Mouse (Mus musculus): ENCODE measurements around the gene Ccdc149. TPM values are rescaled to one million over a fixed set of nuclear protein-coding genes. Genes with fewer than 3 reads are reported as not detected.

The Ccdc149 gene
- polyA plus RNA-seq, 1 experiment, result 1.9 TPM

GRCm38 (mm10) chr5:52425819-52426218 lies 45.5 kb downstream of the Ccdc149 start:
- Histone ChIP-seq H3K27ac (ENCODE audit: insufficient read depth, low read depth, low read length) (no peak overlapping the region), H3K4me3 (ENCODE audit: low read depth, low read length) (no peak overlapping the region), H3K4me1 (ENCODE audit: control insufficient read depth, insufficient read depth, insufficient read length, low read length) (no peaks in the 10 kb centered on the region), H3K27me3 (ENCODE audit: control insufficient read depth, insufficient read depth, low read length) (no peaks in the 10 kb centered on the region), H3K36me3 (ENCODE audit: control insufficient read depth, insufficient read depth, low read length) (no peaks in the 10 kb centered on the region)
- TF ChIP-seq CTCF (IDR thresholded peaks at IDR 0.05; ENCODE audit: extremely low read depth, insufficient read length, insufficient replicate concordance, low read depth, low read length), result no peak
- TF ChIP-seq POLR2A (IDR thresholded peaks at IDR 0.05; ENCODE audit: low read depth, low read length), result no peak
- WGBS, result 89% methylated on average over 9 of the region's 9 CpGs

DNA sequence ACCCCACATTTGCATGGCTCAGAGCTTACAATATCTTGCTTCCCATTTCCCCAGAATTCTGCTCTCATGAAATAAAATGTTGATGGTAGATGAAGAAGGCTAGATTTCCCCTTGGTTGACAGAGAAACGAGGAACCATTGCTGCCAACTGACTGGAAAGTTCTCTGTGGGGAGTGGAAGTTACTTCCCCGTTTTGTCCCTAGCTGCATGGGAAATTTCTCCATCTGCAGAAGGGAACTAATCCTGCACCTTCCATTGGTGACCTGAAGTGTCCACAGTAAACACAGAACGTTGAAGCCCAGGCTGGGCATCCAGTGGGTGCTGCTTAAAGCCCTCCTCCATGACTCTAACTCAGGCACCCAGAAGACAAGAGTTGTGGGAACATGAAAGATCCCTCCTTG lies 47.4 kb downstream of the Ccdc149 start:
- H3K4me1 ChIP-seq (ENCODE audit: control insufficient read depth, insufficient read depth, insufficient read length, low read length), result no peaks in the 10 kb centered on the region
- WGBS, result 68% methylated on average over 3 of the region's 3 CpGs
- TF ChIP-seq CTCF (IDR thresholded peaks at IDR 0.05; ENCODE audit: extremely low read depth, insufficient read length, insufficient replicate concordance, low read depth, low read length) (no peak), POLR2A (IDR thresholded peaks at IDR 0.05; ENCODE audit: low read depth, low read length) (no peak)

GRCm38 (mm10) chr5:52416485-52416884 lies 54.8 kb downstream of the Ccdc149 start:
- no peak overlapping the region for H3K27ac ChIP-seq (ENCODE audit: insufficient read depth, low read depth, low read length)
- H3K4me3 ChIP-seq (ENCODE audit: low read depth, low read length), result no peak overlapping the region
- no peaks in the 10 kb centered on the region for H3K27me3 ChIP-seq (ENCODE audit: control insufficient read depth, insufficient read depth, low read length)
- no peaks in the 10 kb centered on the region for H3K36me3 ChIP-seq (ENCODE audit: control insufficient read depth, insufficient read depth, low read length)
- H3K4me1 ChIP-seq (ENCODE audit: control insufficient read depth, insufficient read depth, insufficient read length, low read length), result no peaks in the 10 kb centered on the region
- TF ChIP-seq CTCF (IDR thresholded peaks at IDR 0.05; ENCODE audit: extremely low read depth, insufficient read length, insufficient replicate concordance, low read depth, low read length) (no peak), POLR2A (IDR thresholded peaks at IDR 0.05; ENCODE audit: low read depth, low read length) (no peak)
- WGBS, result 74% methylated on average over 2 of the region's 2 CpGs

More for the DNA sequence above, 47.4 kb downstream of the Ccdc149 start:
- no peak overlapping the region for H3K27ac ChIP-seq (ENCODE audit: insufficient read depth, low read depth, low read length)
- no peaks in the 10 kb centered on the region for H3K36me3 ChIP-seq (ENCODE audit: control insufficient read depth, insufficient read depth, low read length)
- H3K4me3 ChIP-seq (ENCODE audit: low read depth, low read length), result no peak overlapping the region
- no peaks in the 10 kb centered on the region for H3K27me3 ChIP-seq (ENCODE audit: control insufficient read depth, insufficient read depth, low read length)

DNA sequence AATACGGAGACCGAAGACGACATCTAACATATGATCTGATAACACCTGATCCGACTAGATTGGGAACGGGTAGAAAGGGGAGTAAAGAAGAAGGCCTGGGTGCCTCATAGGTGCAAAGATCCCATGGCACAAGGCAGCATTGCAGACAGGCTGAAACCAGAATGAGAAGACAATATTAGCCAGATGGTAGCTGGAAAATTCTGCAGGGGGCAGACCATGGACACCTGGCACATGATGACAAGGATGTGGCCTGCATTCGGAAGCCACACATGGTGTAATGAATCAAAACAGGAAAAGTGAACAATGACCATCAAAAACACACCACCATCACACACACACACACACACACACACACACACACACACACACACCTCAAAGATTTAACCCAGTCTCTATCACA lies 55.4 kb downstream of the Ccdc149 start:
- Histone ChIP-seq H3K36me3 (ENCODE audit: control insufficient read depth, insufficient read depth, low read length) (no peaks in the 10 kb centered on the region), H3K4me1 (ENCODE audit: control insufficient read depth, insufficient read depth, insufficient read length, low read length) (no peaks in the 10 kb centered on the region), H3K4me3 (ENCODE audit: low read depth, low read length) (no peak overlapping the region), H3K27me3 (ENCODE audit: control insufficient read depth, insufficient read depth, low read length) (no peaks in the 10 kb centered on the region), H3K27ac (ENCODE audit: insufficient read depth, low read depth, low read length) (no peak overlapping the region)
- no peak for TF ChIP-seq CTCF (IDR thresholded peaks at IDR 0.05; ENCODE audit: extremely low read depth, insufficient read length, insufficient replicate concordance, low read depth, low read length)
- TF ChIP-seq POLR2A (IDR thresholded peaks at IDR 0.05; ENCODE audit: low read depth, low read length), result no peak
- 81% methylated on average over 6 of the region's 6 CpGs for WGBS

DNA sequence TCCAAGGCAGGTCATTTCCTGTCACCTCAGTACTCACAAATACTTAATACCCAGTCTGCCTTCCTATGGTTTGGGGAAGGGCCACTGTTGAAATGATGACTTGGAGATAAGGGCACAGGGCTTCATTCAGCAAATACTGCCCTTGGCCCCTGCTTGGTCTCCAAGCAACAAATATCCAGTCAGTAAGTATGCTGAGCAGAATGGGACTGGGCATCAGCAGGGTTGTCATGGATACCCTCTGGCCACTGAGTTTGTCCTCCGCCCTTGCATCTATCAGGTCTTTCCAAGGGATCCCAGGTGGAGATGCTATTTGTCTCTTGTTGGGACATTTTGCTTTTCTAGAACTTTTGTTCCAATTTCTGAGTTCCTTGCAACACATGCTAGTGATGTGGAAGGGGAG lies 56.1 kb downstream of the Ccdc149 start:
- no peaks in the 10 kb centered on the region for H3K36me3 ChIP-seq (ENCODE audit: control insufficient read depth, insufficient read depth, low read length)
- no peak overlapping the region for H3K27ac ChIP-seq (ENCODE audit: insufficient read depth, low read depth, low read length)
- no peak for TF ChIP-seq CTCF (IDR thresholded peaks at IDR 0.05; ENCODE audit: extremely low read depth, insufficient read length, insufficient replicate concordance, low read depth, low read length)
- TF ChIP-seq POLR2A (IDR thresholded peaks at IDR 0.05; ENCODE audit: low read depth, low read length), result no peak
- no peaks in the 10 kb centered on the region for H3K4me1 ChIP-seq (ENCODE audit: control insufficient read depth, insufficient read depth, insufficient read length, low read length)
- H3K4me3 ChIP-seq (ENCODE audit: low read depth, low read length), result no peak overlapping the region
- no peaks in the 10 kb centered on the region for H3K27me3 ChIP-seq (ENCODE audit: control insufficient read depth, insufficient read depth, low read length)
- WGBS, result 88% methylated on average over 1 of the region's 1 CpGs

- H3K36me3 ChIP-seq (ENCODE audit: control insufficient read depth, insufficient read depth, low read length), result no peaks in the 10 kb centered on the region
- TF ChIP-seq POLR2A (IDR thresholded peaks at IDR 0.05; ENCODE audit: low read depth, low read length), result no peak
- no peak for TF ChIP-seq CTCF (IDR thresholded peaks at IDR 0.05; ENCODE audit: extremely low read depth, insufficient read length, insufficient replicate concordance, low read depth, low read length)
- no peaks in the 10 kb centered on the region for H3K4me1 ChIP-seq (ENCODE audit: control insufficient read depth, insufficient read depth, insufficient read length, low read length)
- H3K27ac ChIP-seq (ENCODE audit: insufficient read depth, low read depth, low read length), result no peak overlapping the region
- H3K27me3 ChIP-seq (ENCODE audit: control insufficient read depth, insufficient read depth, low read length), result no peaks in the 10 kb centered on the region
- H3K4me3 ChIP-seq (ENCODE audit: low read depth, low read length), result no peak overlapping the region
- 60% methylated on average over 3 of the region's 3 CpGs for WGBS
Measured at GRCm38 (mm10) chr5:52411567-52411966, 59.8 kb downstream of the Ccdc149 start.

DNA sequence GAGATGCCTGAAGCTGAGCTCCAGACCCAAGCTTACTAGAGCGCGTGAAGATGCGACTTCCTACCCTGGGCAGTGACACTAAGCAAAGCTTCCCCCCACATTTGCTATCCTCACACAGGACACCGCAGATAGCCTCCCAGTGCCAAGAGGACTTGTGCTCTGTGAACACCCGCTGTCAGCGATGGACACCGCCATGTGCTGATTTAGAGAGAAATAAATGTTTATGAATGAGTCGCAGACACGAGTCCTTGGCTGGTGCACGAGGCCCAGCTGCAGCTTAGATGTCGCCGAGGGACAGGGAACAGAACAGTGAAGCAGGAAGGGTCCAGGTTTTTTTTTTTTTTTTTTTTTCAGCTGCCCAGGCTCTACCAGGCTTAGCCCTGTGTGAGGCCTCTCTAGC lies 61.1 kb downstream of the Ccdc149 start:
- 81% methylated on average over 12 of the region's 12 CpGs for WGBS
- TF ChIP-seq CTCF (IDR thresholded peaks at IDR 0.05; ENCODE audit: extremely low read depth, insufficient read length, insufficient replicate concordance, low read depth, low read length), result no peak
- TF ChIP-seq POLR2A (IDR thresholded peaks at IDR 0.05; ENCODE audit: low read depth, low read length), result no peak

More for the DNA sequence above, 61.1 kb downstream of the Ccdc149 start:
- H3K27me3 ChIP-seq (ENCODE audit: control insufficient read depth, insufficient read depth, low read length), result no peaks in the 10 kb centered on the region
- H3K4me3 ChIP-seq (ENCODE audit: low read depth, low read length), result no peak overlapping the region
- no peak overlapping the region for H3K27ac ChIP-seq (ENCODE audit: insufficient read depth, low read depth, low read length)
- H3K4me1 ChIP-seq (ENCODE audit: control insufficient read depth, insufficient read depth, insufficient read length, low read length), result no peaks in the 10 kb centered on the region
- H3K36me3 ChIP-seq (ENCODE audit: control insufficient read depth, insufficient read depth, low read length), result no peaks in the 10 kb centered on the region

All from small intestine, adult 2 months (tissue).